Mouse (Mus musculus): Measurements from ENCODE around the gene Herpud2. TPM values are rescaled to one million over a fixed set of nuclear protein-coding genes. Genes with fewer than 3 reads are reported as not detected.

Gene Herpud2
- polyA plus RNA-seq, 1 experiment from 2014 or later: 38.8 TPM

DNA sequence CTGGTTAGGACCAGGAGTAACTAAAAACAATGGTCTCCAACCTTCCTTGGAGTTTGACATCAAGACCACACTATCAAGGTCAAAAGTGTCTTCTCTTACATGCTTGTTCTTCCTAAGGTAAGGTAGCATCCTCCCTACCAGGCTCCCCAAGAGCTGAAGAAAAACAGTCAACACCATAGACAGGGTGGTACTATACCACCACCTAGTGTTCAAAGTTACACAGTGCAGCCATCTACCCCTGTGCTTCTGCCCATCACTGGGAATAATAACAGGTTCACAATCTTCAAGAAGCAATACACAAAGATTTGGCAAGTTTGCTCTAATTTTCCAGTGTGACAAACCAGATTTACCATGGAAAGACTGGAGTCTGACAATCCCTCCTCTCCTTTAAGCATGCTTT, 47.0 kb downstream of the Herpud2 start:
- ChIA-PET POLR2A (interaction anchor here (0.5 to 1.6 kb wide), 2 partner anchors 17 to 123 kb away, joined by 4 read pairs; no protein-coding TSS in a partner anchor), CTCF (interaction anchor here (0.8 to 3.3 kb wide), 13 partner anchors 9 to 347 kb away, joined by 3 to 12 read pairs (median 3); no protein-coding TSS in a partner anchor)
- peak; percentile 86 for ATAC-seq
- in situ Hi-C loops (cut with MboI; ENCODE audit: low pct_unique_long_range_greater_than_20kb): loop anchor here (5.0 to 10.0 kb wide), 4 partner anchors 62 to 402 kb away; no protein-coding TSS in a partner anchor
- no peak for DNase-seq (ENCODE audit: low read depth, low spot score)
- TF ChIP-seq CTCF (IDR thresholded peaks at IDR 0.05): peak; percentile 87
- no peaks in the 10 kb centered on the region for H3K27me3 ChIP-seq

DNA sequence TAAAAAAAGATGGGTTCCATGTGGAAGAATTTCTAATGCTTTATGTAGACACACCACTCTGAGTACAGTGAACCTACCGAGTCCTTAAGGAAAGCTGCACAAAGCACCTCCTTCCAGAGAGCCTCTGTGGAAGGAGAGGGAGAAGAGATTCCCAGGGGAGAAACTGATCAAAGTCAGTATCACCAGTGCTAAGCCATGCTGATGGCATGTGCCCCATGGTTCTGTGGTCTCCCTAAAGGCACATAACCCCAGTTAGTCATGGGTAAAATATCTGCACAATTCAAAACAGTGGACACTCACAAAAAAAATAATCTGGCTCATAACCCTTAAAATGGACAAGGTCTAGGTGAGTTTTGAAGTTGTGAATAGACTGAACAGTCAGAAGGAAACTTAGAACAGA, 48.7 kb downstream of the Herpud2 start:
- POLR2A ChIA-PET: interaction anchor here (1.6 kb wide), 1 partner anchor 15 kb away, joined by 4 read pairs; no protein-coding TSS in a partner anchor
- in situ Hi-C loops (cut with MboI; ENCODE audit: low pct_unique_long_range_greater_than_20kb): loop anchor here (5.0 to 10.0 kb wide), 3 partner anchors 61 to 401 kb away; no protein-coding TSS in a partner anchor
- DNase-seq (ENCODE audit: low read depth, low spot score): no peak
- CTCF ChIA-PET: interaction anchor here (0.8 to 2.5 kb wide), 4 partner anchors 10 to 64 kb away, joined by 3 to 5 read pairs (median 3); no protein-coding TSS in a partner anchor
- TF ChIP-seq CTCF (IDR thresholded peaks at IDR 0.05): no peak
- ATAC-seq: peak; percentile 14
- no peaks in the 10 kb centered on the region for H3K27me3 ChIP-seq

DNA sequence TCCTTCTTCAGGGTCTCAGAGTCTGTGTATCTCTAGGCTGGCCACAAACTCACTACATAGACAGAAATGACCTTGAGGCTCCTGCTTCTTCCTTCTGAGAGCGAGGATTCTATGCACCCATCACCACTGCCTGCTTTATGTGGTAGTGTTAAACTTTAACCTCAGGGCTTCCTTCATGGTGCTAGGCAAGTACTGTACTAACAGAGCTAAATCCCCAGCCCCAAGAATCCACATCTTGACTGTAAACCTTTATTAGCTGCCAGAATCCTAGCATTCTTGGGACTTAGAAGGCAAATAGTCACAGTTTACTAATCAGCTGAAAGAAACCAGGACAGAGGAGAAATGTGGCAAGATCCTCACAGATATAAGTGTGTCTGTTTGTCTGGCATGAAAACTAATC, 60.8 kb downstream of the Herpud2 start:
- POLR2A ChIA-PET: no interaction called here
- peak; percentile 94 for ATAC-seq
- TF ChIP-seq CTCF (IDR thresholded peaks at IDR 0.05): no peak
- no peak for DNase-seq (ENCODE audit: low read depth, low spot score)
- in situ Hi-C loops (cut with MboI; ENCODE audit: low pct_unique_long_range_greater_than_20kb): no loop called here
- H3K27me3 ChIP-seq: no peaks in the 10 kb centered on the region
- CTCF ChIA-PET: interaction anchor here (1.6 kb wide), 1 partner anchor 14 kb away, joined by 6 read pairs; no protein-coding TSS in a partner anchor

DNA sequence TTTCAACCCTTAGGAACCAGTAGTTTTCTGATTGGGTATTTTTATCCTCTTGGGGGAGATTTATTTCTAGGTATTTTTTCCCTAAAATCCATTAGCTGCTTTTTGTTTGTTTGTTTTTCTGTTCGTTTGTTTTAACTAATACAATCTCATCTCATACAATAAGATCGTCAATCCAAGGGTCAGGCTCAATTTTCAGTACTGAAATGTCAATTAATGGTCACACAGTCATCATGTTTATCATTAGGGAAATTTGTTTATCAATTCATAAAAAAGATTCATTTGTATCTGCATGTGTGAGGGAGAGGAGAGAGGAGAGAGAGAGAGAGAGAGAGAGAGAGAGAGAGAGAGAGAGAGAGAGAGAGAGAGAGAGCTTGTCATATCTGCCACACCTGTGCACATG, 62.5 kb downstream of the Herpud2 start, which contains the start of gene Gm10181:
Gene Gm10181 (plus strand): TSS at position 301 of the 400 bp plus-strand sequence.
- TF ChIP-seq CTCF (IDR thresholded peaks at IDR 0.05): no peak
- no peaks in the 10 kb centered on the region for H3K27me3 ChIP-seq
- ChIA-PET POLR2A (no interaction called here), CTCF (no interaction called here)
- in situ Hi-C loops (cut with MboI; ENCODE audit: low pct_unique_long_range_greater_than_20kb): no loop called here
- DNase-seq (ENCODE audit: low read depth, low spot score): no peak
- no peak for ATAC-seq

DNA sequence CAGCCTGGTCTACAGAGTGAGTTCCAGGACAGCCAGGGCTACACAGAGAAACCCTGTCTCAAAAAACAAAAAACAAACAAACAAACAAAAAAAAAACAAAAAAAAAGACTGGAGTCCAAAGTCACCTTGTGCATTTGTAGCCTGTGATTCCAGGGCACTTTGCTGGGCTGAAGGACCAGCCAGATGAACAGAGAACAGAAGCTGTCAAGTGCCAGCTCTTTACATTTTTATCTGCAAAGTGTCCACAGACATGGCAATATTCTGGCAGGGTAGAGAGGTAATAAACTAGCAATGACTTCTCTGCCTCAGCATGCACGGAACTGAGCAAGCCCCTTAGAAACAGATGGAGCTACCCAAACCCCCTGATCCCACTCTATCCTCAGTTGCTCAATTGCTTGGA, 75.1 kb downstream of the Herpud2 start:
- DNase-seq (ENCODE audit: low read depth, low spot score) (no peak), ATAC-seq (no peak)
- CTCF ChIA-PET: interaction anchor here (1.1 kb wide), 1 partner anchor 136 kb away, joined by 4 read pairs; no protein-coding TSS in a partner anchor
- TF ChIP-seq CTCF (IDR thresholded peaks at IDR 0.05): no peak
- POLR2A ChIA-PET: no interaction called here
- in situ Hi-C loops (cut with MboI; ENCODE audit: low pct_unique_long_range_greater_than_20kb): no loop called here
- H3K27me3 ChIP-seq: no peaks in the 10 kb centered on the region

DNA sequence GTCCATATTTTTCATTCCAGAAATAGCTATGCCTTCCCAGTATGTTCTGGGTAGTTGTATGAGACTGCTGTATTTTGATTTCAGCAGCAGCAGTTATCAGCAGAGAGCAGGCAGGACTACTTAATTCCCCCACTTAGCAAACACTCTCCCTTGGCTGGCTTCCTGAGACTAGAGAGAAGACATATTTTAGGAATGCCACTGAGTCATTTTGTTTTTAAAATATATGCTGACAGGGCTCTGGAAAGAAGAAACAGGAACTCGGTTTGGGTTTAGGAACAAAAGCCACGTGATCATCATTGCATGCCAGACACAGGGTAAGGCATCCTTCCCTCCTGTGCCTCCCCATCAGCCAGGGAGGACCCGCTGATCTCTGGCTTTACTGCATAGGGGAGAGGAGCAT, 75.6 kb downstream of the Herpud2 start:
- no peak for TF ChIP-seq CTCF (IDR thresholded peaks at IDR 0.05)
- H3K27me3 ChIP-seq: no peaks in the 10 kb centered on the region
- ChIA-PET CTCF (interaction anchor here (1.1 kb wide), 1 partner anchor 135 kb away, joined by 4 read pairs; no protein-coding TSS in a partner anchor), POLR2A (no interaction called here)
- in situ Hi-C loops (cut with MboI; ENCODE audit: low pct_unique_long_range_greater_than_20kb): no loop called here
- DNase-seq (ENCODE audit: low read depth, low spot score) (no peak), ATAC-seq (no peak)

DNA sequence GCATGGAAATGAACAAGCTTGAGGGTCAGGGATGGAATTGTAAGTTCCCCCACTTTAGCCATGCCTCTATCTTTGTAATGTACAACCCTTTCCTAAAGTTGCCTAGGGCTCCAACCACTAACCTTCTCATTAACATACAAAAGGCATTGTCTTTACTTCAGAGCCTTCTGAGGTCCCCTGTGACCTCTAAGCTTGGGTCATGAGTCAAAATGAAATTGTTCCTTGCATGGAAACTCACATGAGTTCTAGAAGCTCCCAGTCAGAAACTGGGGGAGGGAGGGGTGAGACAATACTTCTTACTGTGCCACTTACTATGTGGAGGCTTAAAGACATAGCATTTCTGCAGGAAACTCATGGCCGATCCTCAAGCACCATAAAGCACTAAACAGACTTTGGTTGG, 79.0 kb downstream of the Herpud2 start:
- ChIA-PET POLR2A (no interaction called here), CTCF (interaction anchor here (1.0 kb wide), 1 partner anchor 31 kb away, joined by 3 read pairs; no protein-coding TSS in a partner anchor)
- in situ Hi-C loops (cut with MboI; ENCODE audit: low pct_unique_long_range_greater_than_20kb): no loop called here
- TF ChIP-seq CTCF (IDR thresholded peaks at IDR 0.05): no peak
- no peak for DNase-seq (ENCODE audit: low read depth, low spot score)
- H3K27me3 ChIP-seq: peaks cover 3% of the 10 kb centered on the region
- ATAC-seq: no peak

DNA sequence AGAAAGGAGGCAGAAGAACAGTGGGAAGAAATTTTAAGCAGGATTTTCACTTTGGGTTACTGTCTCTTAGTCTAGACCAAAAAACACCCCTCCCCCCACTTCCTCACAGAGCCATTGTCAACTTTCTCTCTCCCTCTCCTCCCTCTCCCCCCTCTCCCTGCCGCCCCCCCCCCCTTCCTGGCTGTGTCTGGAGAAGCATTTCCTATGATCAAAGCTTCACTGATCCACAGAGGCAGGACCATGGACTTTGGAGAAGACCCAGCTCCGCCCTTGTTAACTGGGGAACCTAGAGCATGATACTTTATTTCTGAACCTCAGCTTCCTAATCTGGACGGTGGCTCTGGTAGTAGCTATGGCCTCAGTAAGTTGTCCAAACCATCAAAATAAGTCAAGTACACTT, 92.9 kb downstream of the Herpud2 start:
- in situ Hi-C loops (cut with MboI; ENCODE audit: low pct_unique_long_range_greater_than_20kb): no loop called here
- DNase-seq (ENCODE audit: low read depth, low spot score): no peak
- ChIA-PET POLR2A (no interaction called here), CTCF (interaction anchor here (1.1 kb wide), 1 partner anchor 16 kb away, joined by 3 read pairs; no protein-coding TSS in a partner anchor)
- ATAC-seq: no peak
- TF ChIP-seq CTCF (IDR thresholded peaks at IDR 0.05): no peak
- no peaks in the 10 kb centered on the region for H3K27me3 ChIP-seq

Other genes with a start within 250 kb of the Herpud2 start
- not detected for gene Gm10181, start 62.4 kb downstream of the Herpud2 start, polyA plus RNA-seq (2021)
- 170 TPM for gene Sept7, start 100.6 kb upstream of the Herpud2 start, polyA plus RNA-seq (2021)

All from Patski (cell line).